Mouse (Mus musculus): ENCODE results near the gene Rerg. TPM values are rescaled to one million over a fixed set of nuclear protein-coding genes. Genes with fewer than 3 reads are reported as not detected.

The Rerg gene
- polyA plus RNA-seq, 1 experiment, result 3.8 TPM

DNA sequence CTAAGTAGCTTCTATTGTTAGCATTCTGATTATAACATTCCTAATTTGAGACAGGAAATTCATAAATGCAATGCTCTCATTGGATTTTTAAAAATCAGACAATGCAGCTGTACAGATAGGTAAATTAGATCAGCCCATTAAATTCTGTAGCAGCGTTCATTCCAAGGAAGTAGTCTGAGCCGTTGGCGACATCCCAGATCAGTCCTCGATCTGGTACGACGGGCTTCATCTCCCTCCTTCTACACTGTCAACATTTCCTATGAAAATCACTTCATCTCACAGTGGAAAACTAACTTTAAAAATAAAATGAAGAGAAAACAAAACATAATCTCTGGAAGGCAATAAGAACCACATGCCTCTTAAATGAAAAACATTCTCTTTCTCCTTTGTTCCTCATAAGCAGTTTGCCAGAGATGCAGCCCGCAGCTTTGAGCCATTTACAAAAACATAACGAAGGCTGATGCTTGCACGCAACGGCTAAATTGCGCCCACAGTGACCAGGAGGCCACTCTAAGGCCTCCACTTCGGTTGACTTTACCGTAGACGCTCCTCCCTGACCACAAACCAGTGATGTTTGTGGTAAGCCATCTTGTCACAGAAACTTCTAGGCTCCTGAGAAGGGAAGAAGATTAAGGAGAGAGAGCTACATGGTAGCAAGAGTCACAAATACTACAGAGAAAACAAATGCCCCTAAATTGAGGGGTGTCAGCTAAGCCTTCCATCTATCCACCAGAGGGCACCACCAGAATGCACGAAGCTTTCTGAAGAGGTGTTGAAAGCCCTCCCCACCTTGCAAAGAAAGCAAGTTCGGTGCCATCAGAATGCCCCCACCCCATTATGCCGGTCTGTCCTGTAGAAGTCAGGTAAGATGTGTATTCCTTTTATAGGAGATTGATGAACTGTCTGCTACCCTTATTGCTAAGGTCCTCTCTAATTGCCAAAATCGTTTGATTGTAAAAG is 71.8 kb downstream of the Rerg start:
- WGBS, result 61% methylated on average over 18 of the region's 18 CpGs
- no peak for DNase-seq (ENCODE audit: low read depth, low spot score)

DNA sequence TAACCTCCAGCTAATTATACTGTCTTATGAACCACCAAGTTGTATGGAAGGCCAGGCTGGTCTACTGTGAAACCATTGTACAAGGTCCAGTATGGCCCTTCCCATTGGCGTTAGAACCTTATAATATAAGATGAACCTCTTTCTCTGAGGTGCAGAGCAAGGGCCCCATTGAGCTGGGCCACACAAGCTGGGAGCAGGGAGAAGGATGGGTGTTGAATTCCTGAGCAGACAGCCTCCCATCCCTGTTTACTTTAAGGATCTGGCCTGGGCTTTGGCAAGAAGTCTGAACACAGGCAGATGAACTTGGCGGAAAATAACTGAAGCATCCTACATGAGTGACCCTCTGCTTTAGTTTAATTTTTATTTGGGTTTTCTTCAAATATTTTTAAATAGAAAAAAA is 75.8 kb downstream of the Rerg start:
- 71% methylated on average over 2 of the region's 2 CpGs for WGBS
- DNase-seq (ENCODE audit: low read depth, low spot score), result no peak

DNA sequence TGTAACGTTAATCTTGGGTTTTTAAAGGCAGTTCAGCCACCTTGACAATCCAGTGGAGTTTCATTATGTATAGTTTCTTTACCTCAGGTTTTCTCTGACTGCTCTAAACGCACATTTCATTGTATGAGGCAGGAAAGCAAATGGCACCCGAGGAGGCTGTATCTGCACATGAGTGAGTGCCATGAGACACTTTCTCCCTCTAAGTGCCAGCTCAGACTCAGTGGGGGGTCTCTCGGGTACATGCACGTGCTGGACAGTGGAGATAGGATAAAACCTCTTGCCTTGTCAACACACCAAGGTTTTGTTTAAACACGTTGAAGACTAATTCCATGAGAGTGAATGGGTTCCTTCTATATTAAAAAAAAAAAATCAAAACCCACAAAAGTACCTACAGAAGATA is 81.8 kb downstream of the Rerg start:
- WGBS, result 76% methylated on average over 6 of the region's 6 CpGs
- DNase-seq (ENCODE audit: low read depth, low spot score), result no peak

DNA sequence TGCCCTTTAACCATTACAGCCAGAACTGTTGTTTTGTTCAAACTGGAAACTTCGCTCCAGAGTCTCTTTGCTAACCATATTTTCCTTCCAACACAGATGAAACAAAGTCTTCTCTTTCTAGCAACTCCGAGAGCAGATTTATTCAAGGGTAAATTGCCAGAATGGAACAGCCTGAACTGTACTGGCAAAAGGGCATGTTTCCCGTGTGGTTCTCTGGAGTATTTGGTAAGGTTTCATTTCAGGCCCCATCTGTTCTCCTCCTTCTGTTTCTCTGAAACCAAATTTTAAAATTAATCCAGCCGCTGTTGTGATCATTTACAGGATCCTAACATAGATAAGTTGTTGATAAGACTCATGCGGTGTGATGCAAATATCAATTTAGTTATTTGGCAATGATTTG is 82.3 kb downstream of the Rerg start:
- DNase-seq (ENCODE audit: low read depth, low spot score), result no peak
- 78% methylated on average over 5 of the region's 5 CpGs for WGBS

DNA sequence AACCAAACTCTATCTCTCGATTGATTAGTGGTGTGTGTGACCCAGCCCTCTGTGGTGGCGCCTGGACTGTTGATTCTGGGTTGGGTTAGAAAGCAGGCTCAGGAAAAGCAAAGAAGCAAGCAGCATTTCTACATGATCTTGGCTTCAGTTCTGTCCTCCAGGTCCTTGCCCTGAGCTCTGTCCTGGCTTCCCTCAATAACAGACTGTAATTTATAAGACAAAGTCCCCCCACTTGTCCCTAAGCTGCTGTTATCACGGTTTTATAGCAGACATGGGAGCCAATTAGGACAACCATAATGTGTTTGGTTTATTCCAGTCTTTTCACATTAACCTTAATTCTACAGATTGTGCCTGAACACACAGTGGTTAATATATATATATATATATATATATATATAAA is 82.8 kb downstream of the Rerg start:
- 58% methylated on average over 3 of the region's 3 CpGs for WGBS
- no peak for DNase-seq (ENCODE audit: low read depth, low spot score)

DNA sequence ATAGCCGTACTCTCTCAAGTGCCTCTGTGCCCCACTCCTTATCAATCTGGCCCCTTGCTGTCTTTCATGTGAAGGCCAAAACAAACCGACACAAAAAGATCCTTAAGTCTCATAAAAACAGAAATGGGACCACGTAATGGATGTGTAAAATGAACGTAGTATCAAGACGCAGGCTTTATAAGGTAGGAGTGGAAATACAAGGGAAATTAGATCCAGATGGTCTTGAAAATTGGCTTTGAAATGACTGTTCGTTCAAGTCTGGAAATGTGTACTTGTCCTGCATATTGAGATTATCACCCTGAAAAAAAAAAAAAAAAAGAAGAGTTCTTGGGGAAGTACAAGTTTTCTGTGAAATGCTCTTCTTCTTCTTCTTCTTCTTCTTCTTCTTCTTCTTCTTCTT is 90.6 kb downstream of the Rerg start:
- DNase-seq (ENCODE audit: low read depth, low spot score), result no peak
- 75% methylated on average over 6 of the region's 6 CpGs for WGBS

DNA sequence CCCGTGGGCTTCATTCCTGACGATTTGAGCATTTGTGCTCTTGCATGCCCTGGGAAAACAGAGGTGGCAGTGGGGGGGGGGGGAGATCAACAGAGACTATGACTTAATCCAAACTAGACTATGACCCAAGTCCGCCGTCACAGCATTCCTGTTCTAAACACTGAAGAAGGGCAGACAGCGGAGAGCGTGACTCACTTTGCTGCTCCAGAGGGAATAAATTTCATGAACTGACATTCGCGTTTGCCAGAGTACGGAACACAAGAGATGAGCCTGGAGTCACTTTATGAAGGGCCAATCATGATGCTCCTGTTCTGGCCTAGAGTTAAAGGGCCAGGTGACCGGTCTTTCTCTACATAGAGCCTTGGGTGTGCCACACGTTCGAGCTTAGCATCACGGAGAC is 93.6 kb downstream of the Rerg start:
- WGBS, result 83% methylated on average over 13 of the region's 13 CpGs
- no peak for DNase-seq (ENCODE audit: low read depth, low spot score)

DNA sequence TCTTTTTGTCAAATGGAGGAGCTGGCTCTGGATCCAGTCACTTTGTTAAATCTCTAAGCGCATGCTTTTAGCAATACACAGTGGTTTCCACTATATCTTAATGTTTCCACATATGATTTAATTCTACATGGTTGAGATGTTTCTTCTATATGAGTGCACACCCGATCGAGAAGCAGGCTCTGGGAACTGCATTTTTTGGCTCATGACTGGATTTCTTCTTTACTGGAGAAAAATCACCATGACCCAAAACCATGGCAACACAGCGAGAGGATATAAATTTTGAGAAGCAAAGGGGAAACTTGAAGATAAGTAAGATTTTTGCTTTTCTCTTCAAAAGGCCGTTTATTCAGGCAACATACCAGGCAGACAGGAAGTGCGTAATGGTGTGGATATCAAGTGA is 94.1 kb downstream of the Rerg start:
- WGBS, result 84% methylated on average over 6 of the region's 6 CpGs

DNA sequence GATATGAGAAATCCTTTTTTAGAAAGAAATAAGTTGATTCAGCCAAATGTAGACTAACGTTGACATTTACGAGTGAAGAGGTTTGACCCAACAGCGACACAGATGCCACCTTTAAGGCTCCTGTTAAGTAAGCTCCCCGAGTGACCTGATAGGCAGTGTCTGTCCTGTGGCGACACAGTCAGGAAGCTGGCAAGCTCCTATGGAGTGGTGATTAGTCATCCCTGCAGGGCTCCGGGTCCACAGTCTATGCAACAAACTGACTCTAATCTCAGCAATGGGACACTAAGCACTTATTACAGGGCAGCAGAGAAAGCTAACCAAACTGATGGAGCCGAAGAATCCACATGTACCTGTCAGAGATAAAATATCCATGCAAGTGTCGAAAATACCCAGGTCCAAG is 98.0 kb downstream of the Rerg start:
- WGBS, result 57% methylated on average over 8 of the region's 8 CpGs
- DNase-seq (ENCODE audit: low read depth, low spot score), result no peak

More for the DNA sequence above, 94.1 kb downstream of the Rerg start:
- DNase-seq (ENCODE audit: low read depth, low spot score), result no peak

DNA sequence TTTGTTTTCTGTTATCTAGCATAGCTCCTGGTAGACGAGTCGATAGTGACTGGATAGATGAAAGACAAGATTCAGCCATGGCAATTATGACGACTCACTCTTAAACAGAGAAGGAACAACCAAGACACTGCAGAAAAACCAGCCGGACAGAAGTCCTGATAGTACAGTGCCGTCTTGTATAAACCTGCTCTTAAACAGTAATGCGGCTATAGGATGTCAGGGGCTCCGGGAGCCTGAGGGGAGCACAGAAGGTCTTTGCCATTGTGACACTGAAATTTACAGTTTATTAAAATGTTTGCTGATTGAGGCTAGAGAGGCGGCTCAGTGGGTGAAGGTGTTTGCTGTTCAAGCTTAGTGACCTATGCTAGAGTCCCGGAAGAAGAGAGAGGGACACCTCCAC is 98.8 kb downstream of the Rerg start:
- 78% methylated on average over 9 of the region's 9 CpGs for WGBS
- no peak for DNase-seq (ENCODE audit: low read depth, low spot score)

DNA sequence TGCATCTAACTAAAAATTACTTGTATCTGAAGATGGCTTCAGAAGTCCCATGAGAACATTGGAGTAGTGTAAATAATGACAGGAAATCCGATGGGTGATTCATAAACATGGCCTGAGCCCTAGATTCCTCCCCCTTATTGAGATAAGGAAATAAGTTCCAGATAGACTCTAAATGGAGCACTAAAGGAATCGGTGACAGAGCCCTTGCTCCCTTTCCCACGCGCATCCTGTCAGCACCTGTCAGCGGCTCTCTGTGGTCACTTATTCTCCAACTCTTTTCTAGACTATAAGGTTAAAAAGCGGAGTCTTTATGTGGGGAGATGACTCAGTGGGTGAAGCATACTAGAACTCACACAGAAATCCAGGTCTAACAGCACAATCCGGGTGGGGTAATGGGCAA is 104.8 kb downstream of the Rerg start:
- DNase-seq (ENCODE audit: low read depth, low spot score), result no peak

DNA sequence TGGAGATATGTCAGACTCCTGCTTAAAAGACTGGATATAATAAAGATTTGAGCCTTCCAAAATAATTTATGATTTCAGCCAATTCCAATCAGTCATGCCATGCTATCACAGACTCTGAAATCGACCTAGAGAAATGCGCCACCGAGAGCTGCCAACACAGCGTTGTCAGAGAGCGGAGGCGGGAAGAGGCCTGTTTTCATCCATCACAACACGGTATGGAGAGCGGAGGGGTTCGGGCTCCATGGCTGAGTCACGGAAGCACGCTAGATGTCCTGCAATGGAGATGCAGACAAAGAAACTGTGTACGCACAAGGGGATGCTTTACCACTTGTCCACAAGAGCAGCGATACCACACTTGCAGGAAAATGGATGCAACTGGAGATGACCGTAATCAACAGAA is 105.5 kb downstream of the Rerg start:
- WGBS, result 92% methylated on average over 14 of the region's 14 CpGs
- no peak for DNase-seq (ENCODE audit: low read depth, low spot score)

More for the DNA sequence above, 104.8 kb downstream of the Rerg start:
- 72% methylated on average over 7 of the region's 7 CpGs for WGBS

DNA sequence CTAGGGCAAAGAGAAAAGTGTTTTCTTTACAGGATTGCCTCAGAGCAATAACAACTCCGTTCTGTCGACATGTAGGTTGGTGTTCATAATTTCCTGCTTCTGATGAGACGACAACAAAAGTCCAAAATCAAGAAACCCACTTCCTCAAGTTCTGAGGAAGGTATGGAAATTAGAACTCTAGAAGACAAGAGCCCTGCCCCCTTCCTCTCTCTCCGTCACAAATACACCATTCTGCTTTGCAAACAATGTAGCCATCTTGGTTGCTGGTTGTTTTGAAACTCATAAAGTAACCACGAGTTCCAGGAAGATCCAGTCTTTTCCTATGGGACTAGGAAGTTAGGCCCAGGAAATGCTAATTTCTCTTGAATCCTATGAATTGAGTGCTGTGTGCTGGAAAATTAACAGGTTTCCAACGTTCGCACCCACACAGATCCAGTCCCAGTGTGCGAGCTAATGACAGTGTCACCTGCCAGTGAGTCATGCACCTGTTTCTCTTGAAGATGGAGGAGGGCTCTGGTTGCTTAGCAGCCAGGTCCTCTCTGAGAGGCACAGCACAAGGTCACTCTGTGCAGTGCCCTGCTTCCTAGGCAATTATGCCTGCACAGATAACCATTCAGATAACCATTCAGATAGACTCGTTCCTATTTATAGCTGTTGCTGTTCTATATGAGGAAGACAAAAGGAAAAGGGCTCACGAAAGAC is 106.9 kb downstream of the Rerg start:
- 30% methylated on average over 10 of the region's 10 CpGs for WGBS
- peak; percentile 8 for DNase-seq (ENCODE audit: low read depth, low spot score)

DNA sequence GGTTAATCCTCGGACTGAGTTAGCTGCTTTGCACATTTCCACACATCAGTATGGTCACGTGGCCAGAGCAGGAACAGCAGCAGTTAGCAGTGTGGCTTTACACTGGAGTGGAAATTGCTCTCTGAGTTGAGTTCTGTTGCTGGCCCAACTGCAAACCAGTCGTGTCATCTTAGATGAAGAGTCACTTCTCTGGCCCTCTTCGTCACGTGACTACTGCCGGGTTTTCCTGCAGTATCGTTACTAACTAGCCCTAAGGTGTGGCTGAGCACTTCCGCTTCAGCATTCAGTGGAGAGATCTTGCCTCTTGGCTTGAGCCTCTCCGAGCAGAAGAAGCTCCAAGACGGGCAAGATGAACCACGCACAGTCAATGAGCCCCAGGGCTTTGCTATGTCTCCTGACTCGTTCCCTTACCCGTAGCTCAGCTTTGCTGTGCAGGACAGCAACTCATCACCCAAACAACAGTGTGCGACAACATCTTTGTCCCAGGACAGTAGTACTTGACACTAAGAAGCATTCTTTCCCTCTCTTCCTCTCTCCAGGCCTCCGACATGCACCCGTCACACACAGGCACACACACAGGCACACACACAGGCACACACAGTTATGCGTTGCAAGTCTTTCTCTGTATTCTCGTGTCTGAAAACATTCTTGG is 108.3 kb downstream of the Rerg start:
- no peak for DNase-seq (ENCODE audit: low read depth, low spot score)
- WGBS, result 87% methylated on average over 18 of the region's 18 CpGs

DNA sequence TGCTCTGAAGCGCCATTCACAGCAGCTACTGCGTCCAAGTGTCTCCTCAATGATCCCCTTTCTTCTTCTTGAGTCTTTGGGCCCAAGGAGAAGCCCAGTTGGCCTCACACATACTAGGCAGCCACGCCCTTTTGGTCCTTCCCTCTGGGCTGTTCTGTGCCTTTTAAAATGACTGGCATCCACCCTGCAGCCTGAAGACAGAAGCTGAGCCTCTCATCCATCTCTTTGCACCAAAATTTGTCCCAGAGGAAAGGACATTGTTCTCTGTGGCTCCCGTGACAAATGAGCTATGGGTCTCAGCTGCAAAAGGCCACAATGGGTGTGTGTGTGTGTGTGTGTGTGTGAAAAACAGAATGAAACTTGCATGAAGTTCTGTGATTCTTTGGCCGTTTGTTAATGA is 109.7 kb downstream of the Rerg start:
- DNase-seq (ENCODE audit: low read depth, low spot score), result no peak
- WGBS, result 83% methylated on average over 5 of the region's 5 CpGs

DNA sequence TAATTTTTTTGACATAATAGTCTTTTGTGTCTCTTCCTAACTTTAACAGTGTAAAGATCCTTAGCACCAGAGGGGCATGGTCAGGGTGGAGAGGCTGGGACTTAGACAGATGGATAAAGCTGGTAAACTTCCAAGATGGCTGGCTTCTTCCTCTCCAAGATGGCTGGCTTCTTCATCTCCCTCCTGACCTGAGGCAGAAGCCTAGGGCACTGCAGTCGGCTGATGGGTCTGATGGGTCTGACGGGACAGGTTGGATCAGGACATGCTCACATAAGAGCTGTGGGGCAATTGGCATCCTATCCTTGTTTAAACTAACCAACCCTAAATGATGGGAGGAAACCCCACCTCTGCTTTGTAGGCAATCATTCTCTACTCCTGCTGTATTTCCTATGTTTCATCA is 112.0 kb downstream of the Rerg start:
- DNase-seq (ENCODE audit: low read depth, low spot score), result no peak
- 90% methylated on average over 2 of the region's 2 CpGs for WGBS

DNA sequence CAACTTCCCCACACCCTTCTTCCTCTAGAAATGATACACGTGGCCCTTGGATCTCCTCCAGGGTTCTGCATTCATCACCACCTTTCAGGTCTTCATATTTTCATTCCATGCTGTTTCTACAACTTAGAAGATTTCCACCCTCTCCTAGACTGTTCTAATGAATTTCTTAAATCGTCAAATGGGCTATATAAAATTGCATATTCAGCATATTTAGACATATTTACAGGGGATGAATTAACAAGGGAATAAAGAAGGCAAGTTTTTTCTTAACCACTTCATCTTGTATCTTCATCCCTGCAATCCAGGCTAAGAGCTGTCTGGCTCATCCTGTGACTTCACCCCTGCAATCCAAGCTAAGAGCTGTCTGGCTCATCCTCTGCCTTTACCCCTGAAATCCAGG is 116.2 kb downstream of the Rerg start:
- no peak for DNase-seq (ENCODE audit: low read depth, low spot score)
- WGBS, result 61% methylated on average over 2 of the region's 2 CpGs

DNA sequence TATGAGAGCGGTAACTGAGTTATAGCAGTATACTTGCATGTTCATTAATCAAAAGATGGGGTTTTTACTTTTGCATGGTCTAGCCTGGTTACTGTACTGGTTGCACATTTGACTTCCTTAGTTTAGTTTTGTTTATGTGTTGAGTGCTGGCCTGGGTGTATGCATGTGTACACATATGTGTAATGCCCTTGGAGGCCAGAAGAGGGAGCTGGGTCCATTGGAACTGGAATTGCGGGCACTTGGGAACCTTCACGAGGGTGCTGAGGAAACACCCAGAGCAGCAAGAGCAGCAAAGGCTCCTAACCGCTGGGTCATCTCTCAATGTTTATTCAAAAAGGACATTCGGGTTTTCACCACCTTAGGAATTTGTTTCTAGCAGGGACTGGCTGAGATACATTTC is 116.8 kb downstream of the Rerg start:
- 63% methylated on average over 5 of the region's 5 CpGs for WGBS
- peak; percentile 14 for DNase-seq (ENCODE audit: low read depth, low spot score)

DNA sequence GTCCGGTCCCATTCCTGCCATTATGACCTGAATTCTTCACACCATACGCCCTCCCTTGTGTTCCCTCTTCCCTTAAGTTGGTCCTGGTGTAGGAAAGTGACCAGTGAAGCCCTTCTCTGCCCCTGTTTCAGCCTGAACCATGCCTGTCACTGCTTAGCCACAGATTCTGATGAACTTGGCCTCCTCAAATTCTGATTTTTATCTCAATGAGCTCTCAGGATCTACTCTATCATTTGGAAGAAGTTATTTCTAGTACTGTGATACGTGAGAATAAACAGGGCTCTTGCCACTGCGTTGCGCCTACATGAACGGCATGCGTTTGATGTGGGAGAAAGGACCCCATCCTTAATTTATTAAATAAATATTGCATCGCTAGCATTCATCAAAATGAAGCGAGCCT is 117.3 kb downstream of the Rerg start:
- no peak for DNase-seq (ENCODE audit: low read depth, low spot score)
- 90% methylated on average over 9 of the region's 9 CpGs for WGBS

DNA sequence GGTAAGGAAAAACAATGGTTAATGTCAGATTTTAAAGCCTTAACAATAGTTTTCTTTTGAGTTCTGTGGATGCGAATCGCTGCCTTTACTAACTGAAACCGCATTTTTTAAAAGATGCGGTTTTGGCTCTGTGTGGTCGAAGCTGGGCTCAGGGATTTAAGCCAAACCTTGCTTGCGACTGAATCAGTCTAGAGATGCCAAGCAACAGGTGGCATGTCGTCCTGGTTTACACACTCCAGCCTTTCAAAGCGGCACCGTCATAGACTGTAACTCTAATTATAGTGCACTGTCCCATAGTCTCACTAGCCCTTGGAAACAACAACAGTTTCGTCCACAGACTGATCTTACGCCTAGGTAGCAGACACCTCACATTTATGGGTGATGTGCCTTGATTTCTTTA is 123.3 kb downstream of the Rerg start:
- DNase-seq (ENCODE audit: low read depth, low spot score), result no peak
- 90% methylated on average over 11 of the region's 11 CpGs for WGBS
